Mouse (Mus musculus) thymus, adult 2 months (tissue): Measurements from ENCODE around the gene Gng2. TPM values are rescaled to one million over a fixed set of nuclear protein-coding genes. Genes with fewer than 3 reads are reported as not detected.

Source experiments
- DNase-seq: peaks from one replicate; pipeline ENCODE4 v3.0.0; 2021
- H3K27ac ChIP-seq: fragments of 200-500 bp; 2 replicates; pipeline ENCODE4 v1.5.1; 2012; ENCODE audit warnings: low read length, control low read depth; ENCODE audit not compliant: control insufficient read depth, insufficient read depth
- H3K27me3 ChIP-seq: fragments of 200-500 bp; 2 replicates; pipeline ENCODE4 v1.6.1; 2012; ENCODE audit warnings: mild to moderate bottlenecking, low read length, moderate library complexity, mixed read lengths; ENCODE audit not compliant: control insufficient read depth, insufficient read depth
- H3K36me3 ChIP-seq: fragments of 200-500 bp; 2 replicates; pipeline ENCODE4 v1.6.1; 2012; ENCODE audit warnings: mild to moderate bottlenecking, low read length, moderate library complexity; ENCODE audit not compliant: control insufficient read depth, insufficient read depth
- H3K4me1 ChIP-seq: fragments of 200-500 bp; replicated peaks from 2 replicates; pipeline ENCODE4 v1.6.1; 2012; ENCODE audit warnings: low read length; ENCODE audit not compliant: control insufficient read depth, insufficient read depth
- H3K4me3 ChIP-seq: fragments of 200-500 bp; 2 replicates; pipeline ENCODE4 v1.5.1; 2012; ENCODE audit warnings: mild to moderate bottlenecking, low read length, control low read depth, moderate library complexity; ENCODE audit not compliant: control insufficient read depth, insufficient read depth
- CTCF ChIP-seq: fragments of 200-500 bp; IDR thresholded peaks from 2 replicates; pipeline ENCODE4 v1.5.1; 2012; ENCODE audit warnings: mild to moderate bottlenecking, control low read depth, low read length, moderate library complexity, borderline replicate concordance; ENCODE audit not compliant: control insufficient read depth, poor library complexity, insufficient read depth; ENCODE audit errors: extremely low read depth
- POLR2A ChIP-seq: fragments of 200-500 bp; IDR thresholded peaks from 2 replicates; pipeline ENCODE4 v1.6.1; 2012; ENCODE audit warnings: mild to moderate bottlenecking, low read length, control low read depth, moderate library complexity; ENCODE audit not compliant: control insufficient read depth, poor library complexity, insufficient read depth; ENCODE audit errors: extremely low read depth
- WGBS: fragments of 180-500 bp; shearing (Covaris S2); methylation state at CpG from one replicate; pipeline ENCODE4 v1.1.7; 2018; 5-methylcytosine and 5-hydroxymethylcytosine counted together
- polyA plus RNA-seq: library from polyadenylated mRNA; depleted of rRNA; stranded (reverse); fragments of >200 nt; gene quantifications from 2 replicates; pipeline ENCODE4 v1.2.3, GENCODE M21; 2012

The Gng2 gene
- polyA plus RNA-seq, 1 experiment: 12.3 TPM

DNA sequence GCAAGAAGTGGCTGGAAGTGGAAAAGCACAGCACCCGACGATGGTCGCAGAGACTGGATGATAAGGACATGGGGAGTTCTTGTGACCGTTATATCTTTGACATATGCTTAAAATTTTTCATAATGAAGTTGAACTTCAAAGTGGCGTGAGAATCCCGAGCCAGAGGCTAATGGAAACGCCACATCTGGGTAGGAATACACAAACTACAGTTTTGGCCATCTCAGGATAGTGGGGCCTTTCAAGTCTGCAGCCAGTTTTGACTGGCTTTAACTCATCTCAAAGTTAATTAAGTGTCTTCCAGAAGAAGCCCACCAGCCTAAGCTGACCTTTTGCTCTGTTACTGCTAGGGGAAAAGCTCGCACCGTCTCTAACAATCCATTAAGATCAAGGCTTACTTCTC, 17.6 kb downstream of the Gng2 start:
- no peaks in the 10 kb centered on the region for H3K36me3 ChIP-seq
- TF ChIP-seq CTCF (no peak), POLR2A (no peak)
- 97% methylated on average over 9 of the region's 9 CpGs for WGBS

DNA sequence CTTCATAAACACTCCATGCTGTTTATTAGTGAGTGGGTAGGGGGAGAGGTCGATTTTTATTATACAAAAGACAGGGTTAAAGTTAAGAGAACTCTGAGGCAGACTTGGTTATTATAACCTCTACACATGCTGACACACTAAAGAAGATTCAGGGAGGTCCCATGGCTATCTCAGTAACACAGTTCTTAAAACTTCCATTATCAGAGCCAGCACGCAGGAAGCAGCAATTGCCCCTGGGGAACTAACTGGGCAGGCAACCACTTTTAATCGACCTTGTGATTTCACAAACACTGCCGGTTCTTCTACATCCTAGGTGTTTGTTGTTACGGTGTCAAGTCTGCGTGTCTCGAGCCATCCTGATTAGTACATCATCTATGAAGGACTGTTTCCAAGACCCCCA, 22.4 kb downstream of the Gng2 start:
- whole genome bisulfite sequencing: 89% methylated on average over 7 of the region's 7 CpGs
- Histone ChIP-seq H3K4me3 (no peak overlapping the region), H3K27me3 (no peaks in the 10 kb centered on the region), H3K27ac (no peak overlapping the region), H3K36me3 (no peaks in the 10 kb centered on the region), H3K4me1 (no peaks in the 10 kb centered on the region)
- TF ChIP-seq POLR2A: no peak
- no peak for TF ChIP-seq CTCF
- no peak for DNase-seq

More for the DNA sequence above, 17.6 kb downstream of the Gng2 start:
- DNase-seq: no peak
- Histone ChIP-seq H3K27ac (no peak overlapping the region), H3K4me1 (peaks cover 11% of the 10 kb centered on the region), H3K4me3 (no peak overlapping the region), H3K27me3 (no peaks in the 10 kb centered on the region)

DNA sequence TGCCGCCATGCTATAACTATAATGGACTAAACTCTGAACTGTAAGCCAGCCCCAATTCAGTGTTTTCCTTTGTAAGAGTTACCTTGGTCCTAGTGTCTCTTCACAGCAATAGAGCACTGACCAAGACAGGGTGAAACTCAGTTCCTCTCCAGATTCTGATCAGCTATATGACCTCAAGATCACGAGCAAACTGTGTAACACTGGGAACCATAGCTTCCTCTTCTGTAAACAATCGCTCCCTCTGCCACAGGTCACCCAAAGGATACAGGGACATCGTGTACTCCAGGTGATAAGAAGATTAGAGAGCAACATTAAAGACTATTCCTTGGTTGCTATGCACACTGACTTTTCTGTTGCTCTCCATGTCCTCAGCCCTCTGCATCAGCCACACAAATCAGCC, 26.6 kb downstream of the Gng2 start:
- Histone ChIP-seq H3K4me1 (no peaks in the 10 kb centered on the region), H3K27ac (no peak overlapping the region), H3K4me3 (no peak overlapping the region), H3K36me3 (no peaks in the 10 kb centered on the region), H3K27me3 (no peaks in the 10 kb centered on the region)
- 80% methylated on average over 4 of the region's 4 CpGs for WGBS
- DNase-seq: no peak
- TF ChIP-seq POLR2A: no peak
- TF ChIP-seq CTCF: no peak

DNA sequence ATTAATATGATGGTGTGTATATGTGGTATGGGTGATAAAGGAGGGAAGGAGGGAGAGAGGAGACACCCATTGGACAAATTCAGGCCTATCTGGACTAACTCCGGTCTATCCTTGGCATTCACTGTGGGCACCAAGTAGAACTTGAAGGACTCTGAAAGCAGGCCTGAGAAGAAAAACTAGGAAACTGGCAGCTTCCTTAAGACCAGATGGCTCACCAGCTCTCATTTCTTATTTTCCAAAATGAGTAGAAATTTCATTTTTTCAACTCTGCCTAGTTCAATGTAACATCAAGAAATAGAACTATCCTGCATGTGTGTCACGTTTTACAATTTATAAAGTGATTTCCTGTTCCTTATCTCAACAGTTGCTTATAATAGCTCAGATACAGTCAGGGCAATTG, 28.0 kb downstream of the Gng2 start:
- Histone ChIP-seq H3K4me3 (no peak overlapping the region), H3K27me3 (no peaks in the 10 kb centered on the region), H3K36me3 (no peaks in the 10 kb centered on the region), H3K27ac (no peak overlapping the region), H3K4me1 (no peaks in the 10 kb centered on the region)
- DNase-seq: no peak
- no peak for TF ChIP-seq POLR2A
- no peak for TF ChIP-seq CTCF
- 70% methylated on average over 2 of the region's 2 CpGs for WGBS

GRCm38 (mm10) chr14:19946221-19946620, 31.2 kb downstream of the Gng2 start:
- no peak overlapping the region for H3K27ac ChIP-seq
- H3K4me1 ChIP-seq: no peaks in the 10 kb centered on the region
- WGBS: 93% methylated on average over 7 of the region's 7 CpGs
- H3K36me3 ChIP-seq: no peaks in the 10 kb centered on the region
- no peaks in the 10 kb centered on the region for H3K27me3 ChIP-seq
- H3K4me3 ChIP-seq: no peak overlapping the region
- TF ChIP-seq POLR2A: no peak
- no peak for TF ChIP-seq CTCF
- no peak for DNase-seq

DNA sequence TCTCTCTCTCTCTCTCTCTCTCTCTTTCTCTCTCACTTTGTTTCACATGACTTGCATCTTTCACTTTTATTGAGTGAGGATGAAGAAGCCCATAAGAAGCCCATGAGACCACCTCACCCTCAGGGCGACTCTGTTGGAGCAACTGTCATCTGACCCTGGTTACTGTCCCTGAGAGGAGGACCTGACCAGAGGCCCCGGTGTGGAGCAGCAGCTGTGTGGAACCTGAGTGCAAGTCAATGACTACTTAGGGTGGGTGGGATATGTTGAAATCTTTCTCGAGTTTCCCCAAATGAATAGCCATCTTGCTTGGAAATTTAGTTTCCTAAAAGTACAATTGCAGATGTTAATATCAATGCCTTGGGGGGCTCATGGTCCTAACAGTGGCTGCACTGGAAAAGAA, 34.7 kb downstream of the Gng2 start:
- DNase-seq: no peak
- TF ChIP-seq CTCF: no peak
- no peak for TF ChIP-seq POLR2A

DNA sequence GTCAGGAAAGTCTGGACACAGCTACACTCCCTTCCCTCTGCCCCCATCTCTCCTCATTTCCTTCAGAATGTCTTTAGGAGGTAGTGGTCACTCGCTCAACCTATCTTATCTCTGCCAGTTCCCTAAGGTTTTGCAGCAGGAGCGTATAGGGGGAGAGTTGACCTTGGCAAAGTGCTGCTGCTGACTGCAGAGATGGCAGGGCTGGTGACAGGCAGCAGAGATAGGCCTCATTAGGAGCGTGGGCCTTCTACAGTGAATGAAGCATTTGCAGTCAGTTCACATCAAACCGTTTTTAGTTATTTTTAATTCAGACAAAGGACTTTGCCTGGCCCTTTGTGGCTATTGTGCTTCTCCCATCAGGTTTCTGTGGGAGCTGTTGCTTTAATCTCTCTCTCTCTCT, 35.1 kb downstream of the Gng2 start:
- Histone ChIP-seq H3K27me3 (no peaks in the 10 kb centered on the region), H3K27ac (no peak overlapping the region)
- WGBS: 86% methylated on average over 4 of the region's 4 CpGs

More for the DNA sequence above, 34.7 kb downstream of the Gng2 start:
- Histone ChIP-seq H3K36me3 (no peaks in the 10 kb centered on the region), H3K4me3 (no peak overlapping the region), H3K27ac (no peak overlapping the region), H3K27me3 (no peaks in the 10 kb centered on the region), H3K4me1 (no peaks in the 10 kb centered on the region)
- WGBS: 87% methylated on average over 3 of the region's 3 CpGs

More for the DNA sequence above, 35.1 kb downstream of the Gng2 start:
- TF ChIP-seq CTCF: no peak
- no peak for TF ChIP-seq POLR2A
- H3K4me1 ChIP-seq: no peaks in the 10 kb centered on the region
- no peak for DNase-seq
- H3K4me3 ChIP-seq: no peak overlapping the region
- H3K36me3 ChIP-seq: no peaks in the 10 kb centered on the region
